Mouse (Mus musculus) olfactory bulb, adult 2 months (tissue): ENCODE measurements at regions not wholly inside any gene's neighbourhood (a gene's known extent, or its start where the extent isn't known, plus 50 kb on each side); places are given as distances from the start of the nearest gene placed in this dataset.

Experiments
- CTCF ChIP-seq: fragments of 200-500 bp; IDR thresholded peaks from 2 replicates; pipeline ENCODE4 v1.5.1; 2012; ENCODE audit warnings: low read depth, mild to moderate bottlenecking, low read length, moderate library complexity; ENCODE audit not compliant: insufficient read depth
- POLR2A ChIP-seq: fragments of 200-500 bp; IDR thresholded peaks from 2 replicates; pipeline ENCODE4 v1.6.1; 2012; ENCODE audit warnings: mild to moderate bottlenecking, low read depth, low read length, moderate library complexity; ENCODE audit not compliant: insufficient read depth

GRCm38 (mm10) chr17:4762956-4763355, 231.2 kb upstream of the Arid1b start:
- TF ChIP-seq CTCF (no peak), POLR2A (no peak)
